Mouse (Mus musculus): ENCODE results near the gene Pakap.

GRCm38 (mm10) chr4:57866088-57866487 is 298.1 kb downstream of the Pakap start:
- TF ChIP-seq CTCF (IDR thresholded peaks at IDR 0.05; ENCODE audit: extremely low read depth, insufficient read length, insufficient replicate concordance, low read depth, low read length) (no peak), POLR2A (IDR thresholded peaks at IDR 0.05; ENCODE audit: low read depth, low read length) (no peak)

Measured in small intestine, adult 2 months (tissue).